Mouse (Mus musculus): Measurements from ENCODE around the gene Slc1a4. TPM values are rescaled to one million over a fixed set of nuclear protein-coding genes. Genes with fewer than 3 reads are reported as not detected.

Slc1a4 gene
- polyA plus RNA-seq, 1 experiment from 2014 or later: 5.6 TPM

GRCm38 (mm10) chr11:20253088-20253487, 79.4 kb downstream of the Slc1a4 start:
- DNase-seq (ENCODE audit: low spot score): no peak

Other genes starting within 250 kb of the Slc1a4 start
- gene Actr2, start 219.8 kb downstream of the Slc1a4 start, polyA plus RNA-seq (2015; fragmentation: Nextera tagmentation; extraction: Ambion mirVana): 165 and 185 TPM in 2 replicates
- 172 and 180 TPM in 2 replicates for gene Rab1a, start 131.3 kb downstream of the Slc1a4 start, polyA plus RNA-seq (2015; fragmentation: Nextera tagmentation; extraction: Ambion mirVana)
- gene Cep68, start 83.3 kb downstream of the Slc1a4 start, polyA plus RNA-seq (2015; fragmentation: Nextera tagmentation; extraction: Ambion mirVana): 16.6 and 18.1 TPM in 2 replicates
- 26.9 and 29.2 TPM in 2 replicates for gene Sertad2, start 210.5 kb upstream of the Slc1a4 start, polyA plus RNA-seq (2015; fragmentation: Nextera tagmentation; extraction: Ambion mirVana)

Data from thymus, postnatal 0 days (tissue).